Mouse (Mus musculus) spleen, postnatal 10 days (tissue): ENCODE measurements around the gene Utp20.

Source experiments
- DNase-seq, 2 experiments: peaks; one replicate each; pipeline ENCODE4 v3.0.0; 2021 to 2022; ENCODE audit warnings: low spot score in 2 of 2

Gene Utp20

DNA sequence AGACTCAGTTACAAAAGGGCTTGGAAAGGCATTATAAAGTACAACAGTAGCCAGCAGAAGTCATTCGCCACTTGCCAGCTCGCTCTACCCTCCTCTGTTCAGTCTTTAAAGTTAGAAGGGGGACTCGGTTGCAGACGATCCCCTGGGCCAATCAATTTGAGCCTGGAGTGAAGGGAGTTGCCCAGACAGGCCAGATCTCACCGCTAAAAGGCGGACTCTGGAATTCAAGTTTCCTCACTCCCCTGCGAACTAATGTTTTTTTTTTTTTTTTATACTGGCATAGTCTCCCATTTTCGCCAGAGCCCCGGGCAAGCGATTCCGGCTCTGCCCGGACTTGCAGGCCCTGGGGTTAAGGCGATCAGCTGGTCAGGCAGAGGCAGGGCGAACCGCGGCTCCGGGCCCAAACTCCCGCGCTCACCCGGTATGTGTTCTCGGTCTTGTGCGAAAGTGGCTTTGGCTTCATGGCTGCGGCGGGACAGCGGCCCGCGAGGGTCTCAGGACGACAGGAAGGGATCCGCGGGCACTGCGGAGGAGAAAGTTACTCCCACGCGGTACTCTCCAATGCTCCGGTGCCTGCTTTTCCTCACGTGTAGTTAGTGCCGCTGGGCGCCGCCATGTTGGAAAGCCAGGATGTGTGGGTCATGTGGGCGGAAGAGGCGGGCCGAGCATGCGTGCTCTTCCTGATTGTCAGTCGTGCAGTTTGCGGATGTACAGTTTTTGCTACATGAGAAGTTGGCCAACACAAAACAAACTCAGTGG is at the start of gene Utp20:
Gene Utp20, minus strand, starts transcription at position 617 of the 759 bp plus-strand sequence.
- peak; percentile 51 to 84 for DNase-seq

DNA sequence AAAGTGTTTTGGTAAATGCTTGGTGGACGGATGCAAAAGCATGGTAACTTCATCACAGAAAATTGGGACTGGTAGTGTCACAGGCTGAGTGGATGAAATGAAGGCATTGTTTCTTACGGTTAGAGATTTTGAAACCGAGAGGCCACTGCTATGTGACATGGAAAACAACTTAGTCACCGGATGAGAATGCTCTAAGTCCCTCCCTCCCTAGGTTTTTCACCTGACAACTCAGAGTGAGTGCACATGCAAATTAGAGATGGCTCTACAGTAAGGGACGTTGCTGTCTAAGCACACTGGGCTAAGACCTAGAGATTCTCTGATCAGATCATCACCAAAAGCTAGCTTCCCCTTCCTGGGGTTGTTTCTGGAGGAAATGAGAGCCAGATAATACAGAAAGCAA is 48.3 kb upstream of the Utp20 start:
- DNase-seq, result no peak

DNA sequence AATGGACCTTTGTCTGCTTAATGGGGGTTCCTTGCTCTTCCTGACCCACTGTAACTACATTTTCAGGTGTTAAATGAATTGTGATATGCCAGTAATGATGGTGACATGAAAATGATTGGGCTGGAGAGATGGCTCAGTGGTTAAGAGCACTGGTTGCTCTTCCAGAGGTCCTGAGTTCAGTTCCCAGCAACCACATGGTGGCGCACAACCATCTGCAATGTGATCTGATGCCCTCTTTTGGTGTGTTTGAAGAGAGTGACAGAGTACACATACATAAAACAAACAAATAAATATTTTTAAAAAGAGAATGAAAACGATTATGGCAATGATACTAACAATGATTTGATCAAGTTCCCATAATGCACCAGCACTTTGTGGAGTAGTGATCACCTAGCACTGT is 39.4 kb upstream of the Utp20 start:
- no peak for DNase-seq

DNA sequence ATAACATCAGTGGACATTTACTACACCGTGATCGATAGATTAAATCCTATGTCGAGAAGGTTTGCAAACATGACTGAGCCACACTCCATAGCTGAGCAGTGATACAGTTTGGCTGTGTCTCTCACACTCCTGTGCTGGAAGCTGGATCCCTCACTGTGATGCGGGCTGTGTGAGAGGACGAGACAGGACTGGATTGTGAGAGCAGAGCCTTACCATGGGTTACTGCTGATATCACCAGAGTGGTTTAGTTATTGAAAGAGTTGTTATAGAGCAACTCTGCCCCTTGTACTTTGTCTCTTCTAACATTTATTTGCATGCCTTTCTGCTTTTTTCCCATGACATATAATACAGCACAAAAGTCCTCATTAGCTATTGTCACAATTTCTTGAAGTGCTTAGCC is 35.7 kb upstream of the Utp20 start:
- no peak for DNase-seq

DNA sequence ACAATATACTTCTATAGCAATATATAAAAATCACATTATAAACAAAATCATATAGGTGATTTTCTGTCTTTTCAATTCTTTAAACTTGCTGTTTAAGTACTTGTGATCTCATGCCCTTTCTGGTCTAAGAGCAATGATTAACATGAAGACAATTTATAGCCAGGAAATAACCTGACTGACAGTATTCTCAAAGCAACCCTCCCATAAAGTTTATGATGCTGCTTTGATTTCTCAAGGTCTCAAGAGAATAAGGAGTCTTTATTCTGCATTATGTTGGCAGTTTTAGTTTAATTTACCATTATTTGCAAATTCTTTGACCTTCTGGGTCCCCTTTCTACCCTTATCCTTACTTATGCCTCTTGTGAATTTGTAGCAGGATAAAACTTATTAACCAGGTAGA is 34.8 kb upstream of the Utp20 start:
- DNase-seq, result no peak

DNA sequence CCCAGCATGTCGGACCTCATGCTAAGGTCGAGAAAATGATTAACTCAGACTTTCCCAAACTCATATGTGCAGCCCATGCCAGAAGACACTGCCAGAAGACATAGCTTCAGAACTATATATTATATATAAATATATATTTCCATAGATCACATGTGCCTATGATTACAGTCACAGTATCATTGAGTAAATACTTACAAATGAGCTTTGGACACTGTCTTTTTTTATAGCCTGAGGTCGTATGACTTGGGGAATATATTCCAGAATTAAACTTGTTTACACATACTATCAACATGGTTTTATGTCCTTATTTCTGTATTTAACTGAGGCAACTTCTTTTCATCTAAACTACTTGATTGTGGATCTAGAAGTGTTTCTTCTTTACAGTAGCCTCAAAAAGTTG is 34.3 kb upstream of the Utp20 start:
- no peak for DNase-seq

DNA sequence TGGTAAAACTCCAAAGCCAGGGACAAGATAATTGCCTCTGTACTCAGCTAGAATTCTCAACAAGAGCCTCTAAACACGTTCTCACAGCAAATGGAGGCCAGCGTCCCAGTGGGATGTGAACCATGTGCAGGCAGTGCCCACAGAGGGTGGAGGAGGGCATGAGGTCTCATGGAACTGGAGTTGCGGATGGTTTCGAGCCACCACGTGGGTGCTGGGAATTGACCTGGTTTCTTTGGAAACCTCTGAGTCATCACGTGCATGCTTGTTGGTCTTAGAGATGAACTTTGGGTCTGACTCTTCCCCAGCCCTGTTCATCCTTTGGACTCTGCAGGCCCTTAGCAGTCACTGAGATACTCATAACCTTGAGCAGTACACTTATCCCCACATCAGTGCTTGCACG is 26.7 kb upstream of the Utp20 start:
- DNase-seq, result no peak

DNA sequence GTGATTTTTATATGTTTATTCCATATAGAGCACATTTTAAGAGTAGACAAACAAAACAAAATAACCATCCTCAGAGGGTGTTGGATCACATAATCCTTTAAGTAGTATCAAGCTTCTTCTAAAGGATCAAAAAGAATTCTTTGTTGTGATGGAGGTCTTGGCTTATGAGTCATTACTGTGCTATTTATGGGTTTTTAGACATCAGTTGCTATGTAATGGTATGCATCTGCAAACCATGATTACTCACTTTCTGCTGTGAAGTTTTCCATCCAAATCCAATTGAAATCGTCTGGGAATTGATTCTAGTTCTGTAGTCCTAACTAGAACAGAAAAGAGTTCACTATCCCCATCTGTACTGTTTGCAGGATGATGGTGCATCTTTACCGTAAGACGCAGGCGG is 23.4 kb upstream of the Utp20 start:
- DNase-seq, result no peak

DNA sequence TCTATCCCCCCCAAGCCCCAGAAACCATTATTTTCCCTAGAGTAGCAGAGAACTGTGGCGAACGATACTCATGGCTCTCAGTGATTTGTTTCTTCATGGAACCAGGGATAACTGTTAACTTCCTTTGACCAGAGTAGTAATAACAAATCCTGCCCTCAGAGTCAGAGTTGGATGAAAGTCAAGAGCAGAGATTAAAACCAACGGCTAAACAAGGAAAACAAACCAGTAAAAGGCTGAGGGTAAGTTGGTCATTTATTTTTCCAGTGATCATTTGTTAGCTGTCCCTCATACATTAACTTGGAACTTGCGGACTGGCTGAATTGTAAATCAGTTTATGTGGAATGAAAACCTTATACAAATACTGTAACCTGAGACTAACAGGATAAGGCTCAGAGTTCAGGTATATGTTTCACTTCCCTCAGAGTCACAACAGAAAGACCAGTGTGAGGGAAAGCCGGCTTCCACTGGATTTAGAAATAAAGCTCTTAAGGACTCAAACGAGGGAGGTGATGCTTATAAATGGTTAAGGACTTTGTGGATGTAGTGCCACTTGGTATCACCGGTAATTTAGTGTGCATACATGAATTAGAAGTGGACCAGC is 22.4 kb upstream of the Utp20 start:
- no peak for DNase-seq

DNA sequence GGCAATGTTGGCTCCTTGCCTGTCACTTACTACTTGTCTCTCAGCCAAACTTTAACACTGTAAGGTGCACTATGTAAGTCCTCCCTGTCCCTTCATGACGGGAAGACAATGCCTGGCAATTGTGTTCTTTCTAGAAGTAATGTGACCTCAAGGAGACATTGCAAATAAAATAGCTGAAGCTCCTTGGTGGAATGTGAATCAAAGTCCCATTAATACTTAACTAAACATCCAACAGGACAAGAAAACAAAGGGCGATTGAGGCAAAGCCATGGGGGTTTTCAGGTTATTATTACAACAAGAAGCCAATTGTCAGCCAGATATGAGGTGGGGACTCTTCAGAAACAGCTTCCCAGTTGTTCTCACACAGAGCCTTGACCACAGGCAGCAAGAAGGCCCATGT is 7.6 kb upstream of the Utp20 start:
- no peak for DNase-seq

DNA sequence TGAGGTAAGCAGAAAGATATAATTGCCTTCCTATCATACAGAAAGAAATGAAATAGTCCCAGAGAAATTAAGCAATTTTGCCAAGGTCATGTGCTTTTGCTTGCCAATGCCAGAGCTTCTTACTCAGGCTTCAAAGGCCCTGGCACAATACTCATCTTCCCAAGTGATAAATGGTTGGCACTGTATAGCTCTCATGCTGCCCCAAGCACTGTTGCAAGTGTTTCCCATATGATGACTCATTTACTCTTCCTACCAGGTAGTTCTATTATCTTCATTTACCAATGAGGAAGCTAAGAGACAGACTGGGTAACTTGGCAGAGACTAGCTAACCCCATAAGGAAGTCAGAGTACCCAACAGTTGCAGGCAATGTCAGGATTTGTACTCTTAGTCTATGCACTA is 1.8 kb upstream of the Utp20 start:
- DNase-seq, result no peak

DNA sequence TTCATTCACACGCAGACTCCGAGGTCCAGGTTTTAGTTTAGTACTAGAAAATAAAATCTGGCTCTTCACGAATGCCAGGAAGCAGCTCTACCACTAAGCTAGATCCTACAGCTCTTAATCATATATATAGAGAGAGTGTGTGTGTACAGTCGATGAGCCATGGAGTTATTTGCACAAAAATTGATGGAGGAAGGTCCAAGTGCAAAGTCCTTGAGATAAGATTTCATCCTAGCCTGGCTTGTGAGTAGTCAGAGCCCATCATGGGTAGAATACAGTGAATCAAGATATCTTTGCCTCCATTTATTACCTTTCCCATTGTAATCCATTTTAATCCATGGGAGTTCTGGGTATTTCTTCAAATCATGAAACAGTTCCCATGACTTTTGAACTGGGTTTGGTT is 992 bp upstream of the Utp20 start:
- no peak for DNase-seq

DNA sequence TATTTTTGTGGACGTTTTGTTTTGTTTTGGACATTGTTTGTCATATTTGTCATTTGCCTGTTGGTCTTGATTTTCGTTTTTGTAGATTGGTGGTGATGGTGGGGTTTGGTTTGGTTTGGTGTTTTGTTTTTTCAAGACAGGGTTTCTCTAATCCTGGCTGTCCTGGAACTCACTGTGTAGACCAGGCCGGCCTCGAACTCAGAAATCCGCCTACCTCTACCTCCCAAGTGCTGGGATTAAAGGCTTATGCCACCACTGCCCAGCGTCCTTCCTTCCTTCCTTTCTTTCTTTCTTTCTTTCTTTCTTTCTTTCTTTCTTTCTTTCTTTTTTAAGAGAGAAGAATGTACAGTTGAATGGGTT is 323 bp upstream of the Utp20 start:
- peak in 1 of 2 experiments; percentile 21 for DNase-seq

DNA sequence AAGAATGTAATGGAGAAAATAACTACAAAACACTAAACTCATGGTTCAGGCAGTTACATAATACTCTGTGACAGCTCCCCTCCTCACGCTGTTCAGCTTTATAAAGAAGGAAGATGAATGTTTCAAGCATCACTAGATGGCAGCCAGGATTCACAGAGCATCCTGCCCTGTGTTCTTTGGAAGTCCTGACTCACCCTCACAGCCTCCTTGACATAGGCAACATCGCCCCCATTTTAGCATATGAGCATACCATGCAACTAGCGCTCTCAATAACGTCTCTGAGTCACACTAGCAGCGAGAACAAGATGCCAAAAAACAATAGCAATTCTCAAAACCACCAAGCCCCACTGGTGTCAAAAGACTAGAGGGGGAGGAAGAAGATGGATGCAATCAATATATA is 9.3 kb downstream of the Utp20 start:
- DNase-seq, result no peak

DNA sequence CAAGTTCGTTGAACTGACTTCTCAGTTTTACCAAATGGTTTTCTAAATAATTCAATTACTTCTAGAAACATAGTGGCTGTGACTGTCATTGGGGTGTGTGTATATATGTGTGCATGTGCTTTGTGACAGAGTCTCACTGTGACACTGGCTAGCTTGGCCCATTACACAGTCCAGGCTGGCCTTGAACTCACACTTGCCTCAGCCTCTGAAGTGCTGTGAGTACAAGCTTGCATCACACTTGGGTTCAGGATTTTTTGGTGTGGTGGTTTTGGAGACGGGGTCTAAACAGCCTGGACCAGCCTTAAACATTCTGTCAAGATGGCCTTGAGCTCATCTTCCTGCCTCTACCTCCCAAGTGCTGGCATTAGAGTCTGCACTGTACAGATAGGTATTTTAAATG is 11.3 kb downstream of the Utp20 start:
- no peak for DNase-seq

DNA sequence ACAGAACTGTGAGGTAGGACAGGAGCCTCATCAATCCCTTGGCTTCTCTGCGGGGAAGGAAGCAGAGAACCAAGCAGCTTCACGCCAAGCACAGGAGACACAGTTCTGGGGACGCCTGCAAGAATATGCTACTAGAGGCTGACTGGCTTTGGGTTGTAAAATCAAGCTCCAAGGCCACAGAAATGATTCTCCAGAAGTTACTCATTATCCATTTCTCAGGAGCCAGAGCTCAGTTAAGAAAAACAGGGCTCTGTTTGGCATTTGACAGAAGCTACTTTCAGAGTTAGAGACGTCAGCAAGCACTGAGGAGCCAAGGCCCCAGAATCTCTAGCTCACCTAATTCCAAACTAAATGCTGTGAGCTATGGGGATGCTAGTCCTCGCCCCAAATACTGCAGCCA is 14.9 kb downstream of the Utp20 start:
- no peak for DNase-seq

DNA sequence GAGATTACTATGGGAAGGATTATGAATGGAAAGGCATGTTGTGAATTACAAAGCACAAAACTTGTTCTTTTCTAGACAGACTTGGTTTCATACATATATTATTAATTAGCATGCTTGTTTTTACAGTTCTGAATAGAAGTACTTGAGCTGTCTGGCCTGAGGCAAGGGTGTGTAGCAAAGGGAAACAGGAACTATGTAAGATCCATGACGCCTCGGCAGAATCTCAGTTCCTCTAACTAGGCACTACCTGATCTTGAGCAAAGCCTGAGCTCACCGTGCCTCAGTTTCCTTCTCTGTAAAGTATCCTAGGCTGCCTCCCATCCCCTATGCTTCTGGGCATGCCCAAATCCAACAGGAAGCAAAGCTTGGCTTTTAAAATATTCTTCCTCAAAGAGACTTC is 24.4 kb downstream of the Utp20 start:
- peak in 1 of 2 experiments; percentile 22 for DNase-seq

DNA sequence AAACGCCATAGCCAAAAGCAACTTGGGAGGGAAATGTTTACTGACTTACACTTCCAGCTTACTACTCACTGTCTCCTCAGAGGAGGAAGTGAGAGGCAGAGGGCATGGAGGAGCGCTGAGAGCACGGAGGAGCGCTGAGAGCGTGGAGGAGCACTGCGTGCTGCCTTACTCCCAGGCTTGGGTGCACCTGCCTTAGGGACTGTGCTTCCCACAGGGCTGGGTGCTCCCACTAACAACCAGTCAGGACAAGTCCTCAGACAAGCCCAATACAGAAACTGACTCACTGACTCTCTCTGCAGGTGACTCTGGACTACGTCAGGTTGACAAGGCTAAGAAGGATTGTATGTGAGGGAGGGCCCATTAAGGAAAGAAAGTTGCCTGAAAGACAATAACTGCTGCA is 27.2 kb downstream of the Utp20 start:
- no peak for DNase-seq

DNA sequence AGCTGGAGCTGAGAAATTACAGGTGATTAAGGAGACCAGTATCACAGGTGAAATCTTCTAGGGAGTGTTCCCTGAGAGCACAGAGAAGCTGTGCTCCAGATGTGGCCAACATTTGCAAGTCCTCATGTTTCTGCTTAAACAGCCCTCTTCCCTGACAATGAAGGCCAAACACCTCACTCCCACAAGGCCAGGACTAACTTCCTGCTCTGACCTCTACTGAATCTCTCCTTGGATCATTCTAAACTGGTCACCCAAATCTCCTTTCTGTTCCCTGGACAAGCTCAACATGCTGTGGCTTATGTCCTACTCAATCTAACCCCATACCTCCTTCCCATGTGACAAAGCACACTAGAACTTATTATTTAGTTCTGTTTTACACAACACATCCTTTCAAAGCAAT is 29.2 kb downstream of the Utp20 start:
- no peak for DNase-seq

DNA sequence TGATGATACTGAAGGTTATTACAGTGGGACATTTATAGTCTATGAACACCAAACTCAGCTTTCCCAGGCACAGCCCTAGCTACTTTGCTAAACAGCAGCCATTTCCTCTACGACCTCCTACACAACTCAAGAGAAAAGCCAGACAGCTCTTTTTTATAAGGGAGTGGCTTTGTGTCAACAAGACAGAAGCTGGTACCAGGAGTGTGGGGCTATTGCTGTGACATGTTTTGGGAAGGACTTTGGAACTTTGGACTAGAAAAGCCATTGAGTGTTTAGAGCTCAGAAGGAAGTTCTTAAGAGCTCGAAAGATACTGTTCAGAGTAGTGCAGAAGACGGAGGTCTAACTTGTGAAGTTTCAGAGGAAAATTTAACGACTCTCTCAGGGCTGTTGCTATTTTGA is 29.7 kb downstream of the Utp20 start:
- DNase-seq, result no peak

DNA sequence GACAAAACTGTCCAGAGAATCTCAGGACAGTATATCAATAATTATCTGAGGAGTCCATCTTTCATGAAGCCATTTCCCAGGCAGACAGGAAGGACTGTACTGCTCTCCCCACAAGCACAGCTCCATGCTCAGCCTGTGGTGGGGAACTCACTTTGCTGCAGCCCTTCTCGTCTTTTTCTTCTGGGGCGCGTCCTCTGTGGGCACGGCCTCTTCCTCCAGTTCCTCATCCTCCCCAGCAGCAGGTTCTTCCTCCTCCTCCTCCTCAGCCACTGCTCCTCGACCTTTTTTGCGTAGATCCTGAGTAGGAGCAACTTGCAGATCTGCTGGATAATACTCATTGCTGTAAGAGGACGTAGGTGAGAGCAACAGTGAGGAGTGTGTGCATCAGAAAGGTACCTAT is 31.4 kb downstream of the Utp20 start:
- no peak for DNase-seq

DNA sequence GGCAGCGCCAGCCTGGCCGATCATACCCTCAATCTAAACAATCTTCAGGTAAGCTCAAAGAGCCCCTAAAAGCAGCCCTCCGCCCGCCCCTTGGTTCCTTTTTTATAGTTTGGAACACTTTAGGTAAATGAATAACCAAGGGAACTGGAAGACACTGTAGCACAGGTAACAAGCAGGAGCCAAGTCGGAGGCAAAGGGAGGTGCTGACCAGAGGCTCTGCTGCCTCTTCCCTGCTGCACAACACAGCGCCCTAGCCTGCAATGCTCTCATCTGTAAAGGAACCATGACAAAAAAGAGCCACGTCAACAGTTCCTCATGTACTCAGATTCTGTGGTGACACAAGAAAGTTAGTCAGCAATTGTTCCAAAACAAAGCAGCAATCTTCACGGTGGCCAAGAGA is 32.0 kb downstream of the Utp20 start:
- DNase-seq, result no peak

DNA sequence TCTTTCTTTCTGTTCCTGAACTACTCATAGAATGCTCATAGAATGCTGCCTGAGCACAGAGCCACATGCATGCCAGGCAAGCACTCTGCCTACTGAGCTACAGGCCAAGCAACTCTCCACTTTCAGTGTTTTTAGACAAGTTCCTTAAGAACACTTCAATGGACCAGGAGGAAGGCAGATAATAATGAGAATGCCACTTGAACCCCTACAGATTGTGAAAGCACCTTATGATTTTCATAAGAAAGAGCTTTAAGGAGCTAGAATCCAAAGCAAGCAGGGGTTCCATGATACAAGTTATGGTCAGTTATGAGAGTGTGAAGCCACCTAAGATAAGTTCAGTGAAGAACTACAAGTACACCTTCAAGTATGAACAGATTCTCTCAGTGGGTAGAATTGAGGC is 32.9 kb downstream of the Utp20 start:
- DNase-seq, result no peak

DNA sequence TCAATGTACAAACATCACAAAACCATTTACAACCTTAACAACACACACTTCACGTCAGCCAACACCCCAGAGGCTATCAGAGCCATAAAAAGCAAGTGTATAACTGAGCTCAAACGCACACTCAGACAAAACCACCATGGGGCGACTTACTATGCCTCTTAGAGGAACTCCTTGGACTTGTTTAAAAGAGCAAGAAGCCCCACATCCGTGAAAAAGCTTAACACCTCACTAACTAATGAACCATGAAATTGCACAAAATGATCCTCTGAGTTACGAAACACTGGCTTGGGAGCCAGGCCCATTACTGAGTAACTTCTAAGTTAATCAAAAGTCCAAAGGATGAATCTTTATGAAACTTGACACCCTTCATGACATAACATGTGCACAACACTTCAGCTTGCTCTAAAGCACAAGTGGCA is 42.1 kb downstream of the Utp20 start:
- DNase-seq, result no peak
